Mouse (Mus musculus): ENCODE measurements at regions not wholly inside any gene's neighbourhood (a gene's known extent, or its start where the extent isn't known, plus 50 kb on each side); places are given as distances from the start of the nearest gene placed in this dataset.

GRCm38 (mm10) chr13:52298362-52298761 lies 232.7 kb downstream of the Diras2 start:
- TF ChIP-seq CTCF (IDR thresholded peaks at IDR 0.05; ENCODE audit: low read depth, low read length) (no peak), POLR2A (IDR thresholded peaks at IDR 0.05; ENCODE audit: borderline replicate concordance, low read depth, low read length) (no peak)
